Mouse (Mus musculus) MEL (cell line): ENCODE data around the gene Fmnl1. TPM values are rescaled to one million over a fixed set of nuclear protein-coding genes. Genes with fewer than 3 reads are reported as not detected.
A peak's percentile ranks its signal among the peaks of the same experiment; 100 is the strongest.

Source experiments
- DNase-seq: peaks from one replicate; pipeline ENCODE4 v3.0.0; 2011; ENCODE audit warnings: low read depth, low spot score
- H3K27ac ChIP-seq: 2 replicates; pipeline ENCODE4 v1.5.1; 2012; ENCODE audit warnings: low read depth, mild to moderate bottlenecking, control low read depth, low read length, moderate library complexity; ENCODE audit not compliant: control insufficient read depth
- H3K27me3 ChIP-seq, 2 experiments: fragments of 150-350 bp in 1 of 2; sonication (generic) in 1 of 2; 2 replicates each; pipeline ENCODE4 v1.6.1; 2012; ENCODE audit warnings: low read length in 2 of 2, mild to moderate bottlenecking in 2 of 2, improper control_type of control experiment in 1 of 2, moderate library complexity in 1 of 2; ENCODE audit not compliant: insufficient read depth in 2 of 2, control insufficient read depth in 1 of 2
- H3K36me3 ChIP-seq, 2 experiments: 2 replicates each; pipeline ENCODE4 v1.6.1; 2012 to 2014; ENCODE audit warnings: low read length in 2 of 2, improper control_type of control experiment in 1 of 2, inconsistent platforms in 1 of 2, mild to moderate bottlenecking in 1 of 2; ENCODE audit not compliant: insufficient read depth in 2 of 2, control insufficient read depth in 1 of 2
- H3K4me1 ChIP-seq, 2 experiments: fragments of 150-350 bp in 1 of 2; sonication (generic) in 1 of 2; 2 replicates each; pipeline ENCODE4 v1.6.1; 2012; ENCODE audit warnings: low read length in 2 of 2, improper control_type of control experiment in 1 of 2, mild to moderate bottlenecking in 1 of 2; ENCODE audit not compliant: insufficient read depth in 2 of 2, control insufficient read depth in 1 of 2
- H3K4me3 ChIP-seq, 2 experiments: fragments of 150-350 bp in 1 of 2; sonication (generic) in 1 of 2; 2 replicates each; pipeline ENCODE4 v1.5.1; 2012; ENCODE audit warnings: low read depth in 2 of 2, low read length in 2 of 2, mild to moderate bottlenecking in 2 of 2, moderate library complexity in 2 of 2, control low read depth in 1 of 2, improper control_type of control experiment in 1 of 2; ENCODE audit not compliant: control insufficient read depth in 1 of 2, insufficient read depth in 1 of 2
- H3K79me2 ChIP-seq: 2 replicates; pipeline ENCODE4 v1.6.1; 2012; ENCODE audit warnings: mild to moderate bottlenecking, low read length, moderate library complexity; ENCODE audit not compliant: control insufficient read depth, poor library complexity, insufficient read depth
- H3K9ac ChIP-seq: 2 replicates; pipeline ENCODE4 v1.6.1; 2012; ENCODE audit warnings: low read depth, mild to moderate bottlenecking, control low read depth, low read length, moderate library complexity; ENCODE audit not compliant: control insufficient read depth, poor library complexity, severe bottlenecking
- H3K9me3 ChIP-seq: fragments of 150-350 bp; sonication (generic); replicated peaks from 2 replicates; pipeline ENCODE4 v1.6.1; 2012; ENCODE audit warnings: mild to moderate bottlenecking, low read length, improper control_type of control experiment, moderate library complexity; ENCODE audit not compliant: insufficient read depth
- CHD1 ChIP-seq: IDR thresholded peaks from 2 replicates; pipeline ENCODE4 v1.6.1; 2012; ENCODE audit warnings: low read depth, mild to moderate bottlenecking, inconsistent platforms, low read length, improper control_type of control experiment
- E2F4 ChIP-seq: IDR thresholded peaks from 2 replicates; pipeline ENCODE4 v1.6.1; 2011; ENCODE audit warnings: low read depth, low read length, improper control_type of control experiment, borderline replicate concordance
- EP300 ChIP-seq, 2 experiments: IDR thresholded peaks; 2 replicates each; pipeline ENCODE4 v1.6.1; 2011; ENCODE audit warnings: improper control_type of control experiment in 2 of 2, low read length in 2 of 2, low read depth in 1 of 2, mild to moderate bottlenecking in 1 of 2
- GATA1 ChIP-seq: IDR thresholded peaks from 2 replicates; pipeline ENCODE4 v1.6.1; 2011; ENCODE audit warnings: low read depth, low read length, improper control_type of control experiment
- HCFC1 ChIP-seq: IDR thresholded peaks from 2 replicates; pipeline ENCODE4 v1.6.1; 2012; ENCODE audit warnings: low read depth, mild to moderate bottlenecking, inconsistent platforms, low read length, improper control_type of control experiment, moderate library complexity
- KAT2A ChIP-seq: conservative IDR thresholded peaks from 2 replicates; pipeline ENCODE4 v1.6.1; 2012; ENCODE audit warnings: low read depth, low read length, improper control_type of control experiment, inconsistent platforms
- MAFK ChIP-seq: IDR thresholded peaks from 2 replicates; pipeline ENCODE4 v1.6.1; 2011; ENCODE audit warnings: low read depth, mild to moderate bottlenecking, low read length, improper control_type of control experiment, borderline replicate concordance
- MAX ChIP-seq: IDR thresholded peaks from 2 replicates; pipeline ENCODE4 v1.6.1; 2011; ENCODE audit warnings: low read length, improper control_type of control experiment
- MAZ ChIP-seq: IDR thresholded peaks from 2 replicates; pipeline ENCODE4 v1.6.1; 2012; ENCODE audit warnings: low read depth, mild to moderate bottlenecking, inconsistent platforms, low read length, improper control_type of control experiment
- MEF2A ChIP-seq: IDR thresholded peaks from 2 replicates; pipeline ENCODE4 v1.6.1; 2014; ENCODE audit warnings: low read depth, mild to moderate bottlenecking, inconsistent platforms, low read length, improper control_type of control experiment; ENCODE audit not compliant: poor library complexity, insufficient replicate concordance, severe bottlenecking; ENCODE audit errors: extremely low read depth
- MXI1 ChIP-seq: IDR thresholded peaks from 2 replicates; pipeline ENCODE4 v1.6.1; 2011; ENCODE audit warnings: mild to moderate bottlenecking, low read depth, low read length, improper control_type of control experiment
- MYB ChIP-seq: IDR thresholded peaks from 2 replicates; pipeline ENCODE4 v1.6.1; 2011; ENCODE audit warnings: mild to moderate bottlenecking, low read depth, low read length, improper control_type of control experiment
- NRF1 ChIP-seq: IDR thresholded peaks from 2 replicates; pipeline ENCODE4 v1.6.1; 2014; ENCODE audit warnings: low read depth, mild to moderate bottlenecking, inconsistent platforms, low read length, improper control_type of control experiment, moderate library complexity; ENCODE audit not compliant: poor library complexity, insufficient read depth, severe bottlenecking
- POLR2A ChIP-seq, 2 experiments: IDR thresholded peaks; 2 replicates each; pipeline ENCODE4 v1.6.1; 2011 to 2012; ENCODE audit warnings: low read length in 2 of 2, mild to moderate bottlenecking in 2 of 2, control low read depth in 1 of 2, improper control_type of control experiment in 1 of 2, low read depth in 1 of 2, moderate library complexity in 1 of 2; ENCODE audit not compliant: control insufficient read depth in 1 of 2, insufficient read depth in 1 of 2, poor library complexity in 1 of 2
- POLR2AphosphoS5 ChIP-seq: IDR thresholded peaks from 2 replicates; pipeline ENCODE4 v1.6.1; 2012; ENCODE audit warnings: low read depth, borderline replicate concordance, mild to moderate bottlenecking, inconsistent platforms, low read length, moderate library complexity, mixed read lengths
- RAD21 ChIP-seq: IDR thresholded peaks from 2 replicates; pipeline ENCODE4 v1.6.1; 2011; ENCODE audit warnings: mild to moderate bottlenecking, low read depth, low read length, improper control_type of control experiment
- RCOR1 ChIP-seq: IDR thresholded peaks from 2 replicates; pipeline ENCODE4 v1.6.1; 2012; ENCODE audit warnings: low read depth, mild to moderate bottlenecking, inconsistent platforms, low read length, improper control_type of control experiment
- SMC3 ChIP-seq: IDR thresholded peaks from 2 replicates; pipeline ENCODE4 v1.6.1; 2011; ENCODE audit warnings: low read depth, low read length, improper control_type of control experiment
- TAL1 ChIP-seq: IDR thresholded peaks from 2 replicates; pipeline ENCODE4 v1.6.1; 2012; ENCODE audit warnings: mild to moderate bottlenecking, inconsistent platforms, low read length, moderate library complexity, mixed read lengths
- TBP ChIP-seq: IDR thresholded peaks from 2 replicates; pipeline ENCODE4 v1.8.0; 2011; ENCODE audit warnings: low read depth, low read length, improper control_type of control experiment
- TCF12 ChIP-seq: IDR thresholded peaks from 2 replicates; pipeline ENCODE4 v1.6.1; 2014; ENCODE audit warnings: low read depth, mild to moderate bottlenecking, inconsistent platforms, low read length, improper control_type of control experiment, moderate library complexity
- UBTF ChIP-seq: IDR thresholded peaks from 2 replicates; pipeline ENCODE4 v1.6.1; 2012; ENCODE audit warnings: low read depth, mild to moderate bottlenecking, inconsistent platforms, low read length, improper control_type of control experiment, moderate library complexity, borderline replicate concordance; ENCODE audit not compliant: insufficient read depth
- USF1 ChIP-seq: IDR thresholded peaks from 2 replicates; pipeline ENCODE4 v1.6.1; 2014; ENCODE audit warnings: low read depth, mild to moderate bottlenecking, inconsistent platforms, low read length, improper control_type of control experiment, moderate library complexity
- USF2 ChIP-seq, 2 experiments: IDR thresholded peaks; 2 replicates each; pipeline ENCODE4 v1.6.1; 2011 to 2012; ENCODE audit warnings: improper control_type of control experiment in 2 of 2, low read length in 2 of 2, borderline replicate concordance in 1 of 2, inconsistent platforms in 1 of 2, low read depth in 1 of 2, mild to moderate bottlenecking in 1 of 2; ENCODE audit not compliant: insufficient read depth in 1 of 2
- ZC3H11A ChIP-seq: IDR thresholded peaks from 2 replicates; pipeline ENCODE4 v1.6.1; 2012; ENCODE audit warnings: low read depth, mild to moderate bottlenecking, inconsistent platforms, low read length, improper control_type of control experiment
- ZKSCAN1 ChIP-seq: IDR thresholded peaks from 2 replicates; pipeline ENCODE4 v1.6.1; 2012; ENCODE audit warnings: low read depth, mild to moderate bottlenecking, inconsistent platforms, low read length, improper control_type of control experiment, moderate library complexity
- polyA plus RNA-seq, 2 experiments: library from polyadenylated mRNA; stranded (reverse) in 1 of 2; unstranded in 1 of 2; fragments of >175 nt in 1 of 2; fragments of >200 nt in 1 of 2; gene quantifications; 2 replicates each; pipeline versions ENCODE4 v1.2.1 to v1.2.4; 2012; ENCODE audit warnings: low replicate concordance in 2 of 2, low read depth in 1 of 2; ENCODE audit not compliant: insufficient read length in 2 of 2, insufficient read depth in 1 of 2, missing spikeins in 1 of 2
- total RNA-seq: library from RNA; depleted of rRNA; stranded (reverse); fragments of 300-350 nt; gene quantifications from 2 replicates; pipeline ENCODE4 v1.2.3, GENCODE M21; 2012

Gene Fmnl1
- total and polyA plus RNA-seq, 3 experiments: 1.7 to 17.2 TPM; not detected in 1

DNA sequence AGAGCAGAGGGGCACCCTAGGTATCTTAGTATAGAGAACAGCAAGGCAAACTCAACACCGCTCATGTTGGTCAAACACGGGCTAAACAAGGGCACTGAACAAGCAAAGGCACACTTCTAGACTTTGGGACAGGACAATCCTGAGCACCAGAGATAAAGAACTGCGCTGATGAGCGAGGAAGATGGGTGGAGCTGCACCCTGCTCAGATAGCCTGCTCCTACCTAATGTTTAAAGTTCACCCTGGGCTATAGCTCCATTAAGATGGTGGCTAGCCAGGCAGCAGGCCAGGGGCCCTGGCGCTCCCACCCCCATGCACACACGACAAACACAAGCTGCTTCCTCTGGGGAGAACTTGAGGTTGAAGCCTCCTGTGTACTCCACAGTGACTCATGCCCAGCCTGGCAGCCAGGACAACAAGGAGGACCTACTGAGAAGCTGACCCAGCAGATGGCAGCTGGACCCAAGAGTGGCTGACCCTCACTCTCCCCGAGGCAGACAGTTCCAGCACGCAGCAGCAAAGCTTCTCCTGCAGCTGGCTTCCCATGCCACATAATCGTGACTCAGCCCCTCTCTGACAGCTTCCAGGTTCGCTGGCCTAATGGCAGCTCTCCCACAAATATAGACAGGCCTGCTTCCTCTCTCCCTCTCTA lies 75.3 kb downstream of the Fmnl1 start:
- TF ChIP-seq SMC3 (no peak), ZKSCAN1 (no peak), UBTF (no peak), HCFC1 (no peak), KAT2A (no peak), TCF12 (peak; percentile 26; the same call in 1 of the 2 replicates), NRF1 (no peak), USF1 (no peak), MAZ (no peak), E2F4 (no peak), USF2 (IDR thresholded peaks at IDR 0.05; ENCODE audit: borderline replicate concordance in 1 of 2, insufficient read depth in 1 of 2, low read depth in 1 of 2, low read length in 2 of 2) (no peak), MXI1 (no peak), GATA1 (0 out of 2 replicates have a peak, but pooled peaks have one; percentile 21), EP300 (IDR thresholded peaks at IDR 0.05; ENCODE audit: low read depth in 1 of 2, low read length in 2 of 2) (peak in 1 of 2 experiments; percentile 43; a peak in 2 of 4 replicates), TAL1 (0 out of 2 replicates have a peak, but pooled peaks have one; percentile 14), RAD21 (no peak), RCOR1 (0 out of 2 replicates have a peak, but pooled peaks have one; percentile 22), MAFK (no peak), ZC3H11A (no peak), MYB (no peak), TBP (no peak), MEF2A (no peak), CHD1 (no peak), POLR2AphosphoS5 (no peak), POLR2A (IDR thresholded peaks at IDR 0.05; ENCODE audit: control insufficient read depth in 1 of 2, insufficient read depth in 1 of 2, low read depth in 1 of 2, low read length in 2 of 2, poor library complexity in 1 of 2) (no peak), MAX (no peak)
- TF ChIP-seq, all 39 proteins: peak for 5
- H3K9me3 ChIP-seq: no peaks in the 10 kb centered on the region
- H3K4me1 ChIP-seq: peaks cover 2 to 26% of the 10 kb centered on the region in 2 experiments; a peak in 3 of 4 replicates
- DNase-seq: peak; percentile 54
- no peaks in the 10 kb centered on the region for H3K79me2 ChIP-seq
- no peaks in the 10 kb centered on the region for H3K27me3 ChIP-seq
- H3K4me3 ChIP-seq: no peak overlapping the region
- peaks cover 0 to 17% of the 10 kb centered on the region in 2 experiments; a peak in 2 of 4 replicates for H3K36me3 ChIP-seq
- no peak overlapping the region for H3K9ac ChIP-seq
- H3K27ac ChIP-seq: no peak overlapping the region
